Mouse (Mus musculus) lung, postnatal 25 days (tissue): Measurements from ENCODE around the gene Abcb9.

ENCODE experiments used
- DNase-seq: peaks from one replicate; pipeline ENCODE4 v3.0.0; 2022; ENCODE audit warnings: low spot score

The Abcb9 gene

GRCm38 (mm10) chr5:124012885-124013284 lies 82.7 kb downstream of the Abcb9 start:
- no peak for DNase-seq

DNA sequence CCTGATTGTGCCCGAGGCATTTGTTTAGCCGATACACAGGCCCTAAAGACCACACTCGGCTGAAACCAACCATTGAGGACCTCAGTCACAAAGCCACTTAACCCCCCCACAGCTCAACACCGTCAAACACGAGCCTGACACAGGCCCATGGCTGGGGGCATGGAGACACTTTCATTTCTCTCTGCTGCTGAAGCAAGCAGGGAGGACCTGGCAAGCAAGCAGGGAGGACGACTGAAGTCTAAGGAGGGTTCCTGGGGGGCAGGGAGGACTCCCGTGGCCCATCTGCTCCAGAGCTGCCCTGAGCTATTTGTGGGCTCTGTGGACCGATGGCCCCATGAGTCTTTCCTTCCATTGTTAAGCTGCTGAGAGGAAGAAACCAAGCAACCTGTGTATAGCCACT lies 83.7 kb downstream of the Abcb9 start:
- DNase-seq = no peak
